Mouse (Mus musculus) megakaryocyte, adult 5-6 weeks (primary cell): ENCODE data around the gene Farsb. TPM values are rescaled to one million over a fixed set of nuclear protein-coding genes. Genes with fewer than 3 reads are reported as not detected.
A peak's percentile ranks its signal among the peaks of the same experiment; 100 is the strongest.

ENCODE experiments used
- ATAC-seq: 2 replicates; pipeline ENCODE4 v1.8.0; 2016; ENCODE audit warnings: mild to moderate bottlenecking, inconsistent platforms; ENCODE audit not compliant: poor library complexity, severe bottlenecking
- total RNA-seq, 2 experiments: library from RNA; stranded (forward) in 1 of 2; stranded (reverse) in 1 of 2; fragments of 153-499, 151-499 nt in 1 of 2; fragments of 221-1000, 200-1000 nt in 1 of 2; gene quantifications; 2 replicates each; pipeline versions ENCODE4 v1.2.3 to v1.2.4; 2015 to 2017

Gene Farsb
- total RNA-seq, 2 experiments from 2014 or later, result 29.6 to 53.8 TPM

DNA sequence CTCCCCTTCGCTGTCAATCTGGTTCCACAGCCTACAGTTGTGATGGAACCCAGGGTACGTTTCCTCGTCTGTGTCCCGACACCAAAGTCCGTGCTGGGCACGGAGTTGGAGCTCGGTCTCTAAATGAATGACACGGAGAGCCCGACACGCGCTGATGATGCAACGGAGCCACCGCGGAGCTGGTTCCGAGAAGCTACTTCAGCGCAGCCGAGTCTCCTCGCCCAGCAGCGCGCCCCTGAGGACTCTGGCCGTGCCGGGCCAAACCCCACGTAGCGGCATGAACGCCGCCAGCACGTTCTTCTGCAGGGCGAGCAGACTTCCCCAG is 308 bp downstream of the Farsb start:
- ATAC-seq, result peak; percentile 57

DNA sequence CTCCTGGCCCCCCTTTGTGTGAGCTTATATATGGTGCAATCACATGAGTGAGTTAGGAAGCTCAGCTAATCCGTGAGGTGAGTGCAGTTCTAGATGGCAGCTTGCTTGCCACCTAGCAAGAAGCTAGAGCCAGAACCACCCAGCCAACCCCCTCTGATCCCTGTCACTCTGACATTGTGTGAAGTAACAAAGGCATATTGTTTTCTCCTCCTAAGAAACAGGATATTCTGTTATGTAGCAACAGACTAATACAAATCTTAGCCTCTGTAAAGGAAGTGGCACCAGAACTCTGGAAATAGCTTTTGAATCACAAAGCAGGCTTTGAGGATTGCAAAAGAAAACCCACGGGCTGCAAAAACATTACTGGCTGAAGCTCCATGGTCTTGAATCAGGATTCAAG is 4.3 kb downstream of the Farsb start:
- no peak for ATAC-seq

DNA sequence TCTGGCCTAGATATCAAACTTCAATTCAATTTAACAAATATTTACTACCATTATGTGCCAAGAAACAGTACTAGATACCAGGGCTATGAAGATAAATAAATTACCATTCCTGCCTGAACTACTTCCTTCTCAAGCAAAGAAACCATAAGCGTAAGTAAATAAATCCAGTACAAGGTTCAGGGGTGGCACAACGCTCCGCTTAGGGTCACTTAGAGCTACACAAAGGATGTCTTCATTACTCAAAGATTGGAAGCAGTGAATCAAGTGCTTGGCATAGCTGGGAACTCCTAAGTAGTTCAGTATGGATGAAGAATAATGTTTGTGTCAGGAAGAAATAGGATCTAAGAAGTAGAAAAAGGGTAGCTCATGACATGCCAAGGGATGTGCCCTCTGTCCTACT is 5.3 kb downstream of the Farsb start:
- ATAC-seq, result no peak

DNA sequence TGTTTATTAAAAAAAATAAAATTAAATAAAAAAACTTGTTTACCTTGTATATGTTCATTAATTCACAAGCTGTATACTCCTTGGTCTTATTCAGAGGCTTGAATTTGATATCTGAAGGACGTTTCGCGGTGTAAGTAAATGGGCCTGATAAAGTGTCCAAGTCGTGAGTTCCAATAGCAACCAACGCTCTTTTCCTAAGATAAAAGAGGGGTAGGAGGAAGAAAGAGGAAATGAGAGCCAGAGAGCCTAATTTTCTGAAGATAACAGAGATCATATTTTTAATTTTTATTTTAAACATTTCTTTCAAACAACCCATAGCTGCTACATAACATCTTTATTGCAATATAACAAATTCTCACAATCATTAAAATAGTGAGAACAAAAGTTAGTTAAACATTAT is 16.3 kb downstream of the Farsb start:
- ATAC-seq, result no peak

DNA sequence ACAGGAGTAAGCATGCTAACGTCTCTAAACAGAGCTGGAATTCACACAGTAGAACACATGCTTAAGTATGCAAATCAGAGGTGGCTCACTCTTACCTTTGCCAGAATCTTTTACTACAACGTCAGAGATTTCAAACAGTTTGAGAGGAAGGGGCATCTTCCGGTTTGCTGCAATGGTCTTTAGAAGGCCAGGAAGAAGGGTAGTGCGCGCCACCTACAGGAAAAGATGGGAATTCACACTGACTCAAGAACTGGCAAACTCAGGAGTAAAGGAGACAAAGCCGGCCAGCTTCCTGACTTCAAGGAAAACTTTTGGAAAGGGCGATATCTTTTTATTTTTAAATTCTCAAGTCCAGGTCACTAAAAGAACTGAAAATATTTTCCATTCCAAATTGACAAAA is 34.0 kb downstream of the Farsb start:
- no peak for ATAC-seq

DNA sequence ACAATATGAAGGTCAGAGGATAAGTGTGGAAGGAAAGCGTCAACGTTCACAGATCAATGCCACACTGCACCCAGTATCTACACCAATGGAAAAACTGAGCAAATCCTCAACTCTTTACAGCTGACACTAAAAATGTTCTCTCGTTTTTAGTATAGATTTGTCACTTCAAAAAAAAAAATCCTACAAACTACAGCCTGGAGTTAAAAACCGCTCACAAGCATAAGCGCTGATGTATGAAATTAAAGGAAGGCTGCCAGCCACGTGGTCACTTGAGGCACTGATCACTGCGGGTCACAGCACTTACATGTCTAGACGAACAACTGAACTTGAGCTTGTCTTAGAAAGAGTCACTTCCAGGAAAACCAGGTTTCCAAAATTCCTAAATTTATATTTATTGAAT is 34.8 kb downstream of the Farsb start:
- ATAC-seq, result no peak

DNA sequence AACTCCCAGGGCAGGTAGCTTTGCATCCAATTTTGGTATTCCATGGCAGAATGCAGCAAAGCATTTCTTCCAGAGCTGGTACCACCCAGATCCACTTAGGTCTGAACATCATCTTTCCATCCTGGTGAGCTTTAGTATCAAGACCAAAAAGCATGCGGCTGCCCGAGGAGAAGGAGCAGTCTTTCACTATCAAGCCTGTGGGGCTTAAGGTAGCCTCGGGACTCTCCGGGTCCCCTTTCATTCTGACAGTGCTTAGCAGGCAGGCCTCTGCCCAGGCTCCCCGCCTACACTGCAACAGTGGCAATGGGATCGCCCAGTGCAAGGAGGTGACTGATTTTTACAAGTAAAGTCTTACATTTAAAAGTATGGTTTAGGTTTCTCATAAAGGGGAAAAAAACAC is 36.2 kb downstream of the Farsb start:
- no peak for ATAC-seq

DNA sequence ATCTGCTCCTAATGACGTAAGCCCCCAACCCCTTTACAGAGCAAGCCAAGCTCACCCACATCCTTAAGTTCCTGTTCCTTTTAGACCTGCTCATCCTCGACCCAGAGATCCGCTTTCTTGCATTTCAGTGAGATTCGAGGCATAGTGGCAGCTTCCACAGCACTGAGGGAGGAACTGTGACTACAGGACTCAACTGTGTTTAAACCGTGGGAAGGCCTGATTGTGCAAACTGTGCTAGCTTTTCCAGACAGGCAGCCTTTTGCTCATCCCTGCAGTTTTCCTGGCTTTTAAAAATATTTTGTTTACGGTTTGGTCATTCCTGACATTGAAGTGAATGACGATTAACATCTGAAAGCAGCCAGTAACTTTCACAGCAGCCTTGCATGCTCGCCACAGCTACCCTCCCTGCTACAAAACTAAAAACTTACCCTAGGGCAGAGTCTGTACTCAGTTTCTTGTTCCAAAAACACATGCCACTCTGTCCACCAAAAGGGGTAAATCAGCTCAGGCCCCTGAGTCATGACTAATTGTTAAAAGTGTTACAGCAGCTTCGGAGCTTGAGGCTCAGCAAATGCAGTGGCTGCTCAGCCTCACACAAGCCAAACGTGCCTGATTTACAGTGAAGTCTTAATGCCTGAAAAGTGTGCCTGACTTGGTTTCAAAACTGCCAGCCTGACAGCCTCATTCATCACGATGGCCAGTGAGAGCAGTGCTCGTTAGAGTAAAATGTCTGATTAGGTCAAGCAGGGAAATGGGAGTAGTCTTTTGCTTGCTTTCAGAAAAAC is 37.4 kb downstream of the Farsb start:
- ATAC-seq, result no peak

DNA sequence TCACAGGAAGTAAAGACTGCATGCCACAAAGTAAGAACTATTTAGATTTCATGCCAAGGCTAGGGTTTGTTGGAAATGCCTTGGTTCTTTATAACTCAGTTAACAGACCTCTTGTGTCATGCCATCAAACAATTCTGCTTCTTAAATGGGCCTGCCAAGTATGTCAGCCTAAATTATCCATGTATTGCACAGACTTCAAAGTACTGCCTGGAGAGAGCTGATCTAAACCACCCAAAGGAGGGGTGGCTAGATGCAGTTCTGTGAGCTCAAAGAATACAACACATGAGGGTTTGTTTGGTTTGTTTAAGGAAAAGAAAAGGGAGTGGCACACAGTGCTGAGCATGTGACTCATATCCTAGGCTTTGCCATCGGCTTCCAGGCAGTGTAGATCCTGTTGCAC is 40.6 kb downstream of the Farsb start:
- ATAC-seq, result no peak

DNA sequence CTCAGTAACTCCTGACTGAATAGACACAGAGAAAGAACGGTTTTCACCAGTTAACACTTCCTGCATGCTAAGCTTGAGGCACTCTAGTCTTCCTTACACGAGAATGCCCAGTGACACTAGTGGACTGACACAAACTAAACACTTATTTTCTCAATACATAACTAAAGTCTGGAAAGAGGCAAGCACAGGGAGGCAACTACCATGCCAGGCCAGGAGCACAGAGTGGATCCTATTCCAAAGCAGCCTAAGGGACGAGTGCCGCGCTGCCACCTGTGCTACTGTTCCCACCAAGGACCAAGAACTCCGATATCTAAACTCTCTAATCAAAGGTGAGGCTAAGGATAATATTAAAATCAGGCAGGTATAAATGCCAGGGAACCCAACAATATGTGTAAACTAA is 42.0 kb downstream of the Farsb start:
- ATAC-seq, result no peak

DNA sequence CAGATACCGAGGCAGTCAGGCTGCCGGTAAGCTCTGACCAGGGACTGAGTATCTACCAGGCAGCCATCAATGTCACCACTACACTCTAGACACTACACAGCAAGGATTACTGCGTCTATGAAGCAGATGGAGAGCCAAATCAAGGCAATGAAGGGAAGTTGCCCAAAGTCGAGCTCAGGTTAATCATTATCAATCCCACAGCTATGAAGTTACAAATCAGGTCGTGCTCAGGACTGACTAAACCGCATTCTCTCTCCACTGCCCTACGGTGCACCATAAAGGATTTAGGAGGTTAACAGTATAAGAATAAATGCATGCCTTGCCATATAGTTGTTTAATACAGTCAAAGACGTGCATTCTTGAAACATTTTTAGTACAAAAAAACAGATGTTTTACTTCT is 42.5 kb downstream of the Farsb start:
- no peak for ATAC-seq

DNA sequence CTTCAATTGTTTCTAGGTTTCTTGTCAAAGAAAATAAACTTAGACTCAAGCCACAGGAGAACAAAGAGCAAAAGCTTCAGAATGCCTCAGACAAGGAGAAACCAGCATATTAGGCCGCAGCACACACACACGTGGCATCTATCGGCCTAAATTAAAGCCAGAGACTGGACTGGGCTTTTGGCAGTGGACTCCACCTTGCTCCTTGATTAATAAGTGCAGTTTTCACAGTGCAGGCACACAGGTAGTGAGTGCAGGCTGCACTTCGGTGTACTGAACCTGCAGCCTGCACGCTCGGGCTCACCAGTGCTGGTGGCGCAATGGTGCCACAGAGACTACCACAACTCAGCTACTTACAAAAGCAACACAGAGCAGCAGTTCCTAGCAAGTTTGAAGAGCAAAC is 45.6 kb downstream of the Farsb start:
- ATAC-seq, result no peak

DNA sequence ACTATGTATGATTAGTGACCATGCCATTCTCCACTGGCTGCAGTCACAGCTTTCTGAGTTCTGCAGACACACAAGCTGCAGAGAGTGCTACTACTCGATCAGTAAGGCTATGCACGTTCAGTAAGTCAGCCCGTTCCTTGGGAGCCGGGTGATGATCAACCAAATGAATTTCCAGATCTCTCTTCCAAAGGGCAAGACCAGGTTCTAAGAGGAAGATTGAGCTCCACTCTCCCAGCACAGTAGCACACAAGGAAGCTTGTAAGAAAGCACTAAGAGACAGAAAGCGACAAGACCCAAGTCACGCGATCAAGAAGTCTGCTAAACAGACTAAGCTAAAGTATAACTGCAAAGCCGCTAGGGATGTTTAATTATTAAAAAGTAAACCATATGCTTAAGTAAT is 48.0 kb downstream of the Farsb start:
- no peak for ATAC-seq

DNA sequence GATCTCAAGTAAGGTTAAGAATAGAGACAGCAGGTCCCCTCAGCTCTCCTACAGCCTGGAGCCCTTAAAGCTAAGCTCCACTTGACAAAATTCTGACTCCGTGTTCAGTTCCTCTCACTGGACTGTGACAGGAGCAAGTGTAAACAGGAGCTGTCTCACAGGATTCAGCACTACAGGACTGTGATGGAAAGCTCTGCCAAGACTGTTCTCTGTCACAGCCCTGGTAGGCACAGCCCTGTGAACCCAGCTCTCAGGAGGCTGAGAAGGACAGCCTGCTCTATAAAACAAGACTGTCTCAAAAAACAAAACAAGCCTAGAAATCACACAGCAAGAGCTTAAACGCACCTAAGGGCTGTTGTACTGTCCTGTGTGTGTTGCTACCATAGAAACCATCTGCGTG is 51.5 kb downstream of the Farsb start:
- ATAC-seq, result no peak

DNA sequence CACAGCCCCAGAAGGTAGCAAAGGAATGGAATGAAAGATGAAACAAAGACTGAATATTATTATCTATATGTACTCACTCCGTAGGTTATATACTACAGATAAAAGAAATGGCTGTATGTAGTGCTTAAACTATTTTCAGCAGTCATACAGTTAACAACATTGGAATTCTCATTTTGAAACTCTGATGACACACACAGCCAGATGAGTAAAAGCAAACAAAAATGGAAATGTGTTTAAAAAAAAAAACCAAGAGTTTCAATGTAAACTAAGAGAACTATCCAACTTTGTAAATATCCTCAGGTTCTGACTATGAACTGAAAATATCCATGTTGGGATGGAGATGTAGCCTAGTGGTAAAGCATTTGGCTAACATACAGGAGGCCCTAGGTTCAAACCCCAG is 52.3 kb downstream of the Farsb start:
- no peak for ATAC-seq

DNA sequence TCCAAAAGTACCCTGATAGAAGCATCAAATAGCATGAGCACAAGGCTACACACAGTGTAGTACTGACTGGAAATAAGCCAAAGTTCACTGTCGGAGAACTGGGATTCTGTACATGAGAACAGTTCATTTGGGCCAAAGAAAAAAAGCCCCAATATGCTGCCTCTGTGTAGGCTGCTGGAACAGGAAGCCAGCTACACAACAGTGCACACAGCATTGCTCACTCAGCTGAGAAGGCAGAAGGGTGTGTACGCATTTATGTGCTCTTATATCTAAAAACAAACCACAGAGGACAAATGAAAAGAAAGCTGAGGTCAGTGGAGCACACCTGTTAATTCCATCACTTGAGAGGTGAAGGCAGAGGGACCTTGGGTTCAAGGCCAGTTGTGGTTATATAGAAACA is 52.7 kb downstream of the Farsb start:
- no peak for ATAC-seq

DNA sequence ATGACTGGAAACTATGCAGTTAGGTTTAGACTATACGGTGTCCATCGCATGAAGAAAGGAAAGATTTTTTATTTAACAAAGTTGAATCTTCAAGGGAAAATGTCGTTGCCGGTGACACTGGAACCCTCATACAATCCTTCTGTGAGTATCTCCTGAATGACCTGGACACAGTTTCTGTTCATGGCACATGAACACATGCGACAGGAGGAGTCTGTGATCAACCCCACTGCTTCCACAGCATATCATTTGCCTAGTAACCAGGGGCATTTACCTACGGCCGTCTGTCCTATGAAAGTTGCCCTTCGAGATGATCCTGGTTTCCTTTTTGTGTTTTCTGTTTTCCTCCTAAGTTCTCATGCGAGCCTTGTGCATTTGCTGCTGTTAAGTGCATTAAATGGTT is 55.2 kb downstream of the Farsb start:
- ATAC-seq, result no peak

DNA sequence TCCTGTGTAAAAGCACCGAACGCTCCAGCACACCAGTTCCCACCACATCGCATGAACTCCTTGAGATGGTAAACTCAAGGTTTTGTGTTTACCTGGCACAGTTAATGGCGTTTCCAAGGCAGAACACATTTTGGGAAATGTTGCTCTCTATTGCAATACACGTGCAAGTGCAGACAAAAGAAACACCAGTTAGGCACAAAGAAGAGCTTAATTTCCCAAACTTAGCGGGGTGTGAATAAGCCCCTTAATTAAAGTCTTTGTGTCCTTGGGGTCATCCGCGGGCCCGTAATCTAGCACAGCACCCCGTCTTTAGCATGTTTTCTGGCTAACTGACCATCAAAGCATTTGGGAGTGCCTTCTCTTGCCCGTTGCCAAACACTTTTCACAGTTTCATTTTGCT is 59.8 kb downstream of the Farsb start:
- no peak for ATAC-seq

DNA sequence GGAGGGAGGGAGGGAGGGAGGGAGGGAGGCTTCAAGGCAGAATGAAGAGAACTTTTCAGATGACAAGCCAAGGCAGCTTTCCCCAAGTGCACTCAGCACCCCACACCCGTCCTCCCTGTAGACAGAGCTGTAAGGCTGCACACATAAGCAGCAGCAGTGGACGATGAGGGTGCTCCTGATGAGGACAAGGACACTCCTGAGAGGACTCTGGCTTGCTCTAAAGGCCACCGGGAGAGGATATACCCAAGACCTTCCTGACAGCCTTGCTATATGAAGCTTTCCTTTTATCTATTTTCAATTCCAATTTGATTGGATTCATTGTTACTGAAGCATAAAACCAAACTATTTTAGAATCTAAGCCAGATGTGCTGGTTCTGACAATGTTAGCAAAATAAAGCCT is 61.9 kb downstream of the Farsb start:
- ATAC-seq, result no peak

DNA sequence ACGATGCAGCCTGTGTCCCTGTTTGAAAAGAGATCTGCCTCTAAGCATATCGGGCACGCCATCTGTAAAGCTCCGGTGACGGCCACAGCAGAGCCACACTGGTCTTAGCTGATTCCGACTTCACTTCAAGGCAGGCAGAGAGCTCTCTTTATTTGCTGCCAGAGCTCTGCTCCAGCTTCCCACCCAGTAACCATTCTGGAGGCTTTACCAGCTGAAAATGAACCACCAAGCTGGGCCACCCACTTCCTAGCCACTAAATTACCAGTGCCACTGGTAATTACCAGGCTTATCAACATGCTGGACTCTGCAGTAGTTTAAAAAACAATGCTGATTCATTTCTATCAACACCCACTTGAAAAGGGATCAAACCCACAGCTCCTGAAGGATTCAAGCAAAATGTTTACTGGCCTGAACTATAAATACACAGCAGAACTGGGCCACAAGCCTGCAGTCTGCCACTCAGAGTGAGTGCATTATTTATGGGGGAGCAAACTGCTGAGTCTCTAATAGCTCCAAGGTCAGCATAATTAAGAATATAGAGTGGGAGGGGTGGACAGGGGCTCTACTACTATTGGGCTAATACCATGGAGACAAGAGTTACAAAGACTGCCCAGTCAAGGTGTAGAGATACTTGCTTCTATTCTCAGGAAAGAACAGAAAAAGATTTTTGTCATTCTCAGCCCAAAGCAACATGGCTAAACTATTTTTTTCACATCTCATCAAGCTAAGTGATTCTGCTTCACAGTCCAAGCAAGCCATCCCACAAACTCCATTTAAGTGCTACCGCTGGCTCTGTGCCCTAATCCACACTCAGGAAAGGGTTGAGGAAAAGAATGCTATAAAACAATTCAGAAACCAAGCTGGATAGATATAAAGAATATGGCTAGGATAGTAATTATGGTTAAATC is 62.6 kb downstream of the Farsb start:
- no peak for ATAC-seq

DNA sequence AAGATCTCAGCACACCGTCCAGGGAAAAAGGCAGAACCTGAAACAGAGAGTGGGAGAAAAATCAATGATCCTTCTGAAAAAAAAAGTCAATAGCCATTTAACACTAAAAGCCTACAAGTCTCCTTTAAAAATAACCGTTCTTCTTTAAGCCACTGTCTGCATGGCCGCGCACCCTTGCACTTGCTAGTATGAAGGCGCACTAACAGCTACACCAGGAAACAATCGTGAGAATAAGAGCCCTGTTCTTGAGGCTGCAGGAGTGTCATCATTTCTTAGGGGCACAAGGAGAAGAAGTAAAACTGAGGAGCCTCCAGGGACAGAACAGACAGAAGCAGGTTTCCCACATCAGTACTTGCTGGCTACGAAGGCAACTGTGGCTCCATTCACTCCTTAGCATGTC is 63.4 kb downstream of the Farsb start:
- no peak for ATAC-seq

DNA sequence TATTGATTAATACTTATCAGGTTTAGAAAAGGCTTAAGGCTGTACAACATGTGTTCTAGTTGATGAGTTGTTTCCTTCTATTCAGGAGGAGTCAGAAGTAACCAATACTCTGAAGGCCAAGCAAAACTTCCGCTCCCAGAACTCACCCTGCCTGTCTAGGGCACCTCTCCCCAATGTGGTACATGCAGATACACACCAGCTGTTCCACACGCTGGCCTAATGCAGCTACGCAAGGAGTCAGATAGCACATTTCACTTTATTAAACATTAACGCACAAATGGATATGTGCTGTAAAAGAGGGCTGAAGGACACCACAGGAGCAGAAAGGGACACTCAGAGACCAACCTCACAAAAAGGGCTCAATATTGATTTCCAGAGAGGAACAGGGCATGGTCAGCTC is 63.8 kb downstream of the Farsb start:
- ATAC-seq, result no peak
